In genomic region chr4:149979819-149980308, GRCm38 (mm10) we compare ENCODE assay signal across 8 mouse cellular contexts. TPM values are rescaled to one million over a fixed set of nuclear protein-coding genes. Genes with fewer than 3 reads are reported as not detected.
A peak's percentile ranks its signal among the peaks of the same experiment; 100 is the strongest.
DNase-seq lines count a peak whose midpoint lies in the region; ATAC-seq and TF ChIP-seq lines count a peak whose summit lies in the region.

No protein-coding gene starts in this region.

- peak; percentile 60 for ATAC-seq in hindbrain, postnatal 0 days
- ATAC-seq in megakaryocyte, adult 5-6 weeks (ENCODE audit: poor library complexity, severe bottlenecking), result peak; percentile 93

- H3K4me1 ChIP-seq in hindbrain, postnatal 0 days (ENCODE audit: insufficient read depth, low read length), result peaks cover 14% of the 10 kb centered on the region

- intact Hi-C loops in left cerebral cortex, adult 2 months (cut with DNase I), result loop anchor here (1.0 to 5.0 kb wide), 2 partner anchors 52 to 174 kb away; no protein-coding TSS in a partner anchor

- no peaks in the 10 kb centered on the region; the same call in 1 of the 2 replicates for H3K36me3 ChIP-seq in hindbrain, postnatal 0 days (ENCODE audit: insufficient read depth, low read length)

- no peak overlapping the region for H3K27ac ChIP-seq in hindbrain, postnatal 0 days
- peak overlapping the region; percentile 58 for H3K27ac ChIP-seq in left cerebral cortex, adult 2 months

- WGBS in hindbrain, postnatal 0 days, result 3% methylated on average over 12 of the region's 12 CpGs

- H3K9me3 ChIP-seq in hindbrain, postnatal 0 days (ENCODE audit: low read length), result no peaks in the 10 kb centered on the region

- H3K27me3 ChIP-seq in hindbrain, postnatal 0 days (ENCODE audit: insufficient read depth, low read length), result no peaks in the 10 kb centered on the region

- DNase-seq in ZHBTc4 (ENCODE audit: low read depth, low spot score), result peak; percentile 88
- DNase-seq in cerebellum, postnatal 36 days, result peak; percentile 91 to 94
- DNase-seq in gastrocnemius, adult 18-20 months (ENCODE audit: low spot score), result peak; percentile 80
- peak; percentile 87 for DNase-seq in hindbrain, postnatal 0 days (ENCODE audit: low spot score)
- peak; percentile 84 to 85 for DNase-seq in left cerebral cortex, adult 2 months (ENCODE audit: extremely low spot score in 1 of 2, low spot score in 2 of 2)
- DNase-seq in right cerebral cortex, adult 2 months (ENCODE audit: low spot score in 2 of 2), result peak; percentile 92
- DNase-seq in urinary bladder, postnatal 4 days (ENCODE audit: low spot score in 2 of 2), result peak; percentile 69 to 80

- TF ChIP-seq CTCF in hindbrain, postnatal 0 days (IDR thresholded peaks at IDR 0.05; ENCODE audit: low read depth), result peak; percentile 97
- no peak; the same call in none of the 2 replicates for TF ChIP-seq CTCF in left cerebral cortex, adult 2 months (IDR thresholded peaks at IDR 0.05)

- H3K9ac ChIP-seq in hindbrain, postnatal 0 days (replicated peaks; ENCODE audit: low read length), result no peak overlapping the region

- H3K4me3 ChIP-seq in hindbrain, postnatal 0 days (ENCODE audit: low read length), result no peak overlapping the region
- H3K4me3 ChIP-seq in left cerebral cortex, adult 2 months, result peak overlapping the region; percentile 40

- peak overlapping the region; percentile 42 for H3K4me2 ChIP-seq in hindbrain, postnatal 0 days (ENCODE audit: low read depth, low read length)

RNA-seq across cellular contexts. Expression of gene Spsb1, which starts 25.0 kb away (rescaled TPM):
- total RNA-seq in gastrocnemius, adult 18-20 months (2021), result 1 to 10 TPM; 5.9 to 9.6 TPM
- 13.7 and 18.4 TPM in 2 replicates for total RNA-seq in hindbrain, postnatal 0 days (2014; rRNA removed)
- polyA plus RNA-seq in hindbrain, postnatal 0 days (2015; fragmentation: Nextera tagmentation; extraction: Ambion mirVana), result 8.9 and 9.2 TPM in 2 replicates
- 10 to 100 TPM; 15.2 to 17.5 TPM for total RNA-seq in left cerebral cortex, adult 2 months (2021)
- total RNA-seq in megakaryocyte, adult 5-6 weeks (2015), result 0.11 TPM in 1 of 2 replicates, not detected in the other
- total RNA-seq in megakaryocyte, adult 5-6 weeks (2017), result 0.22 TPM in 1 of 2 replicates, not detected in the other

RNA-seq across cellular contexts. Expression of gene H6pd, which starts 29.0 kb away (rescaled TPM):
- 10 to 100 TPM; 45.5 to 56.8 TPM for total RNA-seq in gastrocnemius, adult 18-20 months (2021)
- 15.0 and 16.9 TPM in 2 replicates for total RNA-seq in hindbrain, postnatal 0 days (2014; rRNA removed)
- polyA plus RNA-seq in hindbrain, postnatal 0 days (2015; fragmentation: Nextera tagmentation; extraction: Ambion mirVana), result 3.0 and 3.4 TPM in 2 replicates
- total RNA-seq in left cerebral cortex, adult 2 months (2021), result 10 to 100 TPM; 11.6 to 16.0 TPM
- total RNA-seq in megakaryocyte, adult 5-6 weeks (2015), result 14.4 and 16.1 TPM in 2 replicates
- total RNA-seq in megakaryocyte, adult 5-6 weeks (2017), result 26.1 and 32.7 TPM in 2 replicates

Comparison
In these comparisons a context has a peak if more than half of its experiments do, and no peak if none do; other contexts are left out.
1. RNA of gene Spsb1, which starts 25.0 kb away (total RNA-seq): 15.2 to 17.5 TPM in left cerebral cortex, adult 2 months, 13.7 to 18.4 TPM in hindbrain, postnatal 0 days and 5.9 to 9.6 TPM in gastrocnemius, adult 18-20 months; 0.11 to 0.22 TPM in megakaryocyte, adult 5-6 weeks; every median in the first group is over 4 times any median in the second.
2. Peak in every context shown above with its lines, with median percentiles within 50 percentile points of each other: DNase-seq.